Mouse (Mus musculus) embryonic facial prominence, embryonic 12.5 days (tissue): ENCODE measurements around the gene Prmt2. TPM values are rescaled to one million over a fixed set of nuclear protein-coding genes. Genes with fewer than 3 reads are reported as not detected.

ENCODE experiments used
- microRNA counts: library from miRNA; unstranded; fragments of <30 nt; microRNA quantifications from one replicate; lab custom pipeline; 2017
- microRNA-seq: library from miRNA; unstranded; fragments of <30 nt; microRNA quantifications from one replicate; pipeline ENCODE4, GENCODE M21; 2017
- polyA plus RNA-seq: library from polyadenylated mRNA; unstranded; fragments of >200 nt; fragmentation: Nextera tagmentation; extraction: Ambion mirVana; gene quantifications from 2 replicates; pipeline ENCODE4 v1.2.1, GENCODE M21; 2016

The Prmt2 gene
- polyA plus RNA-seq, 1 experiment from 2014 or later, result 69.4 TPM

MicroRNAs encoded within 50 kb of the gene (microRNA counts, 519-probe panel; counts per million panel counts)
- 460 counts per million, percentile 65 among the panel's probes with 10 or more counts for microRNA mmu-miR-678 (lab: Ali Mortazavi, UCI)

Small RNA genes within 50 kb of the gene (microRNA-seq; reads per million reads assigned to microRNA genes)
- gene Mir678, result 0.54 reads per million

Other genes starting within 250 kb of the Prmt2 start
- gene Zfp280b, start 205.2 kb downstream of the Prmt2 start, polyA plus RNA-seq, result 26.4 and 28.7 TPM in 2 replicates
- gene Slc5a4b, start 126.9 kb downstream of the Prmt2 start, polyA plus RNA-seq, result 0.05 TPM in 1 of 2 replicates, not detected in the other
- gene Slc5a4a, start 90.4 kb downstream of the Prmt2 start, polyA plus RNA-seq, result not detected in 2 replicates
- gene S100b, start 16.0 kb upstream of the Prmt2 start, polyA plus RNA-seq, result 1.2 and 1.6 TPM in 2 replicates
- gene Dip2a, start 107.4 kb upstream of the Prmt2 start, polyA plus RNA-seq, result 12.5 and 14.9 TPM in 2 replicates
- gene AC141477.1, start 202.6 kb upstream of the Prmt2 start, polyA plus RNA-seq, result not detected in 2 replicates
- 17.7 and 18.1 TPM in 2 replicates for gene Pcnt, start 204.9 kb upstream of the Prmt2 start, polyA plus RNA-seq
- gene 2610028H24Rik, start 211.2 kb upstream of the Prmt2 start, polyA plus RNA-seq, result not detected in 2 replicates
- gene Mcm3ap, start 231.1 kb upstream of the Prmt2 start, polyA plus RNA-seq, result 80.0 and 81.8 TPM in 2 replicates
- 8.8 and 9.1 TPM in 2 replicates for gene Ybey, start 231.2 kb upstream of the Prmt2 start, polyA plus RNA-seq